Mouse (Mus musculus) lung, adult 2 months (tissue): ENCODE results near the gene Strbp. TPM values are rescaled to one million over a fixed set of nuclear protein-coding genes. Genes with fewer than 3 reads are reported as not detected.
A peak's percentile ranks its signal among the peaks of the same experiment; 100 is the strongest.

Experiments used
- DNase-seq: peaks from one replicate; pipeline ENCODE4 v3.0.0; 2022
- H3K4me1 ChIP-seq: fragments of 200-500 bp; 2 replicates; pipeline ENCODE4 v1.6.1; 2011; ENCODE audit warnings: low read length; ENCODE audit not compliant: control insufficient read depth, insufficient read depth
- H3K4me3 ChIP-seq: fragments of 200-500 bp; replicated peaks from 2 replicates; pipeline ENCODE3; 2011; ENCODE audit warnings: low read depth, mild to moderate bottlenecking, control low read depth, low read length; ENCODE audit errors: extremely low read depth
- CTCF ChIP-seq: fragments of 200-500 bp; IDR thresholded peaks from 2 replicates; pipeline ENCODE4 v1.5.1; 2011; ENCODE audit warnings: mild to moderate bottlenecking, low read length, control low read depth; ENCODE audit not compliant: insufficient read depth
- POLR2A ChIP-seq: fragments of 200-500 bp; IDR thresholded peaks from 2 replicates; pipeline ENCODE4 v1.6.1; 2011; ENCODE audit warnings: low read depth, mild to moderate bottlenecking, control low read depth, low read length, borderline replicate concordance; ENCODE audit errors: extremely low read depth
- WGBS: fragments of 180-500 bp; shearing (Covaris S2); methylation state at CpG from one replicate; pipeline ENCODE4 v1.1.7; 2018; 5-methylcytosine and 5-hydroxymethylcytosine counted together
- polyA plus RNA-seq: library from polyadenylated mRNA; depleted of rRNA; stranded (reverse); fragments of >200 nt; gene quantifications from 2 replicates; pipeline ENCODE4 v1.2.3, GENCODE M21; 2012

The Strbp gene
- polyA plus RNA-seq, 1 experiment = 4.0 TPM

DNA sequence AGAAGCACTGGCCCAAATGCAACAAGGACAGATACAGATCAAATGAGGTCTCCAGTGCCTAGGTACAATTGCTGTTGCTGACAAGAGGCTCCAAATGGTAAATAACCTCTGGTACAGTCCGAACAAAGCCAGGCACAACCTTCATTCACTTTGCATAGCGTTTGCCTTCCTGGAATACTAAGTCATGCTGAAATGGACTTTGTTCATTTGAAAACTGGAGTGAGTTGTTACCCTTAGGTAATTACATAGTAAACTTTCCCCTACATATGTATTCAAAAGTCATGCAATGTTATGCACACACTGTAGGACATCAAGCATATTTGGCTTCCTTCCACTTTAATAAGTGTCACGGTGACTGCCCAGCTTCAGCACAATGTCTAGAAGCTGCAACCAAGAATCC is 5.2 kb upstream of the Strbp start:
- 81% methylated on average over 3 of the region's 3 CpGs for WGBS
- no peak for TF ChIP-seq POLR2A
- TF ChIP-seq CTCF = no peak
- DNase-seq = no peak
- Histone ChIP-seq H3K4me3 (no peak overlapping the region), H3K4me1 (no peaks in the 10 kb centered on the region)

DNA sequence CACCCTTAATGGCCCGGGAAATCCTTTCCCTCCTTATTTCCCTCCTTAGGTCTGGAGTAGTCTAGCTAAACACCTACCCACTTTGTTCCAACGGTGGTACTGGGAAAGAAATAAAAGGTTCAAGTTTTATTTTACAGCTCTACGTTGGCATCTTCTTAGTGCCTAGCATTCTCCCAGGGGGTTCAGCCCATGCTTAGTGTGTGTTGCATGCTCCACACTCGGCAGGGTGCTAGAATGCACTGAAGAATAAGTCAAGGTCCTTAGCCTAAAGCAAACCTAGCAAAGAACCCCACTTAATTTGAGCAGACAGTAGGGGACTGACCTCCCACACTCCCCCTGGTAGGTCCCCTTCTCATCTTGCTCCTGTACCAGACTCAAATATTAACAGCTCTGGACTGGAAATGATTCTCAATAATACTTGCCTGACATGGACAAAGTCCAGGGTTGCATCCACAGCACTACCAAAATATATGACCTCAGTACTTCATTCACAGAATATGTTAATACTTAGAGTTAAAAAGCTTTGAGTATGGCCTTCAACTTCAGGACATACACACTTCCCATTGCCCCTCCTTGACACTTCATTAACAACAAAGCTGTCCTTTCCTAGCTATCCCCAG is 592 bp upstream of the Strbp start:
- 18% methylated on average over 4 of the region's 4 CpGs for WGBS
- H3K4me3 ChIP-seq = peak overlapping the region; percentile 68
- no peak for DNase-seq
- TF ChIP-seq CTCF = no peak
- no peak for TF ChIP-seq POLR2A
- no peaks in the 10 kb centered on the region; the same call in 1 of the 2 replicates for H3K4me1 ChIP-seq

- WGBS = 3% methylated on average over 70 of the region's 70 CpGs
- DNase-seq = peak; percentile 54
- peak overlapping the region; percentile 81 for H3K4me3 ChIP-seq
- H3K4me1 ChIP-seq = no peaks in the 10 kb centered on the region; the same call in 1 of the 2 replicates
- TF ChIP-seq POLR2A = no peak
- TF ChIP-seq CTCF = no peak
These were observed 1.1 kb downstream of the Strbp start for GRCm38 (mm10) chr2:37702301-37703172.

GRCm38 (mm10) chr2:37689064-37689615 is 14.5 kb downstream of the Strbp start:
- 48% methylated on average over 3 of the region's 3 CpGs for WGBS
- Histone ChIP-seq H3K4me1 (no peaks in the 10 kb centered on the region; the same call in 1 of the 2 replicates), H3K4me3 (no peak overlapping the region)
- no peak for DNase-seq
- TF ChIP-seq CTCF (no peak), POLR2A (no peak)

GRCm38 (mm10) chr2:37687031-37687430 is 16.6 kb downstream of the Strbp start:
- DNase-seq = no peak
- Histone ChIP-seq H3K4me1 (no peaks in the 10 kb centered on the region; the same call in 1 of the 2 replicates), H3K4me3 (no peak overlapping the region)
- 92% methylated on average over 1 of the region's 1 CpGs for WGBS
- TF ChIP-seq POLR2A (no peak), CTCF (no peak)

- no peak for DNase-seq
- Histone ChIP-seq H3K4me3 (no peak overlapping the region), H3K4me1 (no peaks in the 10 kb centered on the region; the same call in 1 of the 2 replicates)
- TF ChIP-seq CTCF (no peak), POLR2A (no peak)
- WGBS = 83% methylated on average over 1 of the region's 1 CpGs
These were observed 18.8 kb downstream of the Strbp start for GRCm38 (mm10) chr2:37684864-37685263.

DNA sequence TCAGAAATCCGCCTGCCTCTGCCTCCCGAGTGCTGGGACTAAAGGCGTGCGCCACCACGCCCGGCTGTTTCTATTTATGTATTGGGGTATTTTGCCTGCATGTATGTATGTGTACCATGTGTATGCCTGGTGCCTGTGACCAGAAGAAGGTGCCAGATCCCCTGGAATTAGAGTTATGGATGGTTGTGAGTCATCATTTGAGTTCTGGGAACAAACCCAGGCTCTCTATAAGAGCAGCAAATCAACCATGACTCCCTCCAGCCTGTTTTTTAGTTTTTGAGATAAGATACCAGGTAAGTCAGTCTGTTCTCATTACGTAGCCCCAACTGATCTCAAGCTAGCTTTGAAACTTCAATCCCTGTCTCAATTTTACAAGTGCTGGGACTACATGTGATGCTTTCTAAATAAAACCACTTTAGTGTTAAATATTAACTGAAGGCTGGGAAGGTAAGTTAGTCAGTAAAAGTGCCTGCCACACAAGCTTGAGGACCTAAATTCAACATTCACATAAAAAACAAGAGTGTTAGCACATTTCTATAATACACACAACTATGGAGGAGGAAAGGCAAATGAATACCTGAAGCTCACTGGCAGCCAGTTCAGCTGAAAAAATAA is 21.4 kb downstream of the Strbp start:
- 94% methylated on average over 7 of the region's 7 CpGs for WGBS
- no peak for TF ChIP-seq CTCF
- TF ChIP-seq POLR2A = no peak
- no peak for DNase-seq

GRCm38 (mm10) chr2:37651086-37651485 is 52.6 kb downstream of the Strbp start:
- no peak for DNase-seq
- TF ChIP-seq CTCF (no peak), POLR2A (no peak)
- H3K4me1 ChIP-seq = no peaks in the 10 kb centered on the region
- WGBS = 47% methylated on average over 1 of the region's 1 CpGs
- no peak overlapping the region for H3K4me3 ChIP-seq

More for the DNA sequence above, 21.4 kb downstream of the Strbp start:
- no peak overlapping the region for H3K4me3 ChIP-seq
- no peaks in the 10 kb centered on the region for H3K4me1 ChIP-seq

GRCm38 (mm10) chr2:37649590-37649989 is 54.1 kb downstream of the Strbp start:
- TF ChIP-seq CTCF = no peak
- no peak for TF ChIP-seq POLR2A
- DNase-seq = no peak
- 62% methylated on average over 2 of the region's 2 CpGs for WGBS
- no peak overlapping the region for H3K4me3 ChIP-seq
- H3K4me1 ChIP-seq = no peaks in the 10 kb centered on the region
